Mouse (Mus musculus) macrophage (primary cell): Measurements from ENCODE around the gene Dnase2a. TPM values are rescaled to one million over a fixed set of nuclear protein-coding genes. Genes with fewer than 3 reads are reported as not detected.

Experiments
- H3K27ac ChIP-seq: fragments of 350-480 bp; formaldehyde crosslinking; 2 replicates; pipeline ENCODE4 v1.9.0; 2021
- H3K36me3 ChIP-seq: fragments of 350-480 bp; formaldehyde crosslinking; 2 replicates; pipeline ENCODE4 v1.9.0; 2021; ENCODE audit errors: inconsistent target
- H3K4me3 ChIP-seq: fragments of 350-480 bp; formaldehyde crosslinking; 2 replicates; pipeline ENCODE4 v1.9.0; 2021; ENCODE audit errors: inconsistent target
- H3K79me2 ChIP-seq: fragments of 350-480 bp; formaldehyde crosslinking; 2 replicates; pipeline ENCODE4 v1.9.0; 2021; ENCODE audit errors: inconsistent target
- WGBS: methylation state at CpG from one replicate; pipeline ENCODE4 v1.1.7; 2026; ENCODE audit warnings: inconsistent platforms; ENCODE audit not compliant: missing documents; 5-methylcytosine and 5-hydroxymethylcytosine counted together
- polyA plus RNA-seq: library from polyadenylated mRNA; stranded (reverse); fragments of 250-400 nt; gene quantifications from 3 replicates; pipeline ENCODE4 v1.2.4, GENCODE M21; 2018; ENCODE audit warnings: inconsistent platforms

Dnase2a gene
- polyA plus RNA-seq, 1 experiment from 2014 or later: 211 TPM

DNA sequence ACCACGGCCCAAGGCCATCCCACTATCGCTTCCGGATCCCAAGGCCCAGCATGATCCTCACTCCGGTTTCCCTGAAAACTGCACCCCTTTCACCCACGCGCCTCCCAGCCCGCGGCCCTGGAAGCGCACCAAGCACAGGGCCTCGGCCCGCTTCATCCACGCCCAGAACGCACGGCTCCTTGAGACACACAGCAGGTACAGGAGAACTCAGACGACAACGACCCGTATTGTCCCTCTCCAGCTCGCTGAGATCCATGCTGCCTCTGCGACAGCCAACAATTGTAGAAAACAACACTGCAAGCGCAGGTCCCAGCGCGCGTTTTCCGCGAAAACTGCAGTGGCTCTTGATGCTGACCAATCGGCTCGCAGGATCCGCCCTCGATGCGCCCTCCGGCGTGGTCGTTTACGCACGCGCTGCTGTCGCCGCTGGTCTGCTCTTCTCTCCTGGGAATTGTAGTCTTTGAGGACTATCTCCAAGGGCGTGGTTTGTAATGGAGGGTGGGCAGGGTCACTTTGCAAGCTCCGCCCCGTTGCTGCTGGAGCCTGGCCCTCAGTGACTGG lies 57.5 kb downstream of the Dnase2a start:
- Histone ChIP-seq H3K4me3 (peak overlapping the region; percentile 71), H3K36me3 (0 out of 2 replicates have a peak, but pooled peaks cover 7% of the 10 kb centered on the region), H3K79me2 (peaks cover 11% of the 10 kb centered on the region), H3K27ac (peak overlapping the region; percentile 28)
- WGBS: under 1% methylated on average over 41 of the region's 41 CpGs

DNA sequence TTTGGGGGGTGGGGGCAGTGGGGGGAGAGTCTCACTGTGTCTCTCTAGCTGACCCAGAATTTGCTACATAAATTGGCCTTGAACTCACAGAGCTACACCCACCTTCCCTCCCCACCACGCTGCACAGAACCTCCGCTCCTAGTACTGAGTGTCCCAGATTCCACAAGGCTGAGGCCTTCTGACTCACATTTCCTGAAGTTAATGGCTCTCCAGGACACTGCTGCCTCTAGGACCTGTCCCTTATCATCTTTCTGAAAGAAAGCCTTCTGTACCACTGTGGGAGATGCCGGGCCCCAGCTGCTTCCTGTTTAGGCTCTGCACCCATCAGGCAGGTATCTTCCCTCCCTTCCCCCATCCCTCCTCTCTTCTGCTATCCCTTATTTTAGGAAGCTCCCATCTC lies 58.2 kb downstream of the Dnase2a start:
- Histone ChIP-seq H3K27ac (no peak overlapping the region), H3K4me3 (no peak overlapping the region), H3K79me2 (peaks cover 13% of the 10 kb centered on the region), H3K36me3 (peaks cover 7% of the 10 kb centered on the region)
- WGBS: 61% methylated on average over 3 of the region's 3 CpGs

- Histone ChIP-seq H3K36me3 (peaks cover 18% of the 10 kb centered on the region), H3K4me3 (no peak overlapping the region), H3K79me2 (peaks cover 13% of the 10 kb centered on the region), H3K27ac (peak overlapping the region; percentile 88)
- 93% methylated on average over 13 of the region's 13 CpGs for WGBS
Observed at GRCm38 (mm10) chr8:84967532-84968304, 59.4 kb downstream of the Dnase2a start.

DNA sequence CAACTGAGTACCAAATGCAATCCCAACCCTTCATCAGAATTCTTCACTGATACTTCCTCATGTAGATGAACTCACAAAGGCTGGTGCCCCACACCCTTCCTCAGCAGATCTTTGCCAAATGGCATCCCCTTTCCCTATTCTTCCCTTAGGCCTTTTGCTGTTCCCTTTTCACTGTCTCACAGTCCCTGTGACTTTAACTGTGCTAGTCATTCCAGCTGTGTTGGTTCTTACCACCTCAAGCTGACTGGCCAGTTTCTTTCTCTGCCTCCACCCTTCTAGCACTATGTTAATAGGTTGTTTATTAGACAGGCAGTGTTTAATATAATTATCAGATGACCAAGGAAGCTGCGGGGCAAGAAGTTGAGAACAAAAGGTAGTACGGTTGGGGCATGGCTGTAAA lies 60.3 kb downstream of the Dnase2a start:
- H3K27ac ChIP-seq: peak overlapping the region; percentile 88
- peak overlapping the region; percentile 79 for H3K4me3 ChIP-seq
- peaks cover 26% of the 10 kb centered on the region for H3K36me3 ChIP-seq
- peaks cover 13% of the 10 kb centered on the region for H3K79me2 ChIP-seq
- WGBS: 8% methylated on average over 2 of the region's 2 CpGs

- H3K27ac ChIP-seq: peak within 1 kb of the TSS; percentile 88
- H3K4me3 ChIP-seq: peak within 1 kb of the TSS; percentile 79
Observed at GRCm38 (mm10) chr8:84969241-84970134, 61.1 kb downstream of the Dnase2a start, which contains the start of the genes Gm49661, Prdx2 and Rnaseh2a. Gene Gm49661, minus strand, starts transcription at chr8:84969433. Gene Prdx2, plus strand, starts transcription at chr8:84969587. Gene Rnaseh2a, minus strand, starts transcription at chr8:84969767.

DNA sequence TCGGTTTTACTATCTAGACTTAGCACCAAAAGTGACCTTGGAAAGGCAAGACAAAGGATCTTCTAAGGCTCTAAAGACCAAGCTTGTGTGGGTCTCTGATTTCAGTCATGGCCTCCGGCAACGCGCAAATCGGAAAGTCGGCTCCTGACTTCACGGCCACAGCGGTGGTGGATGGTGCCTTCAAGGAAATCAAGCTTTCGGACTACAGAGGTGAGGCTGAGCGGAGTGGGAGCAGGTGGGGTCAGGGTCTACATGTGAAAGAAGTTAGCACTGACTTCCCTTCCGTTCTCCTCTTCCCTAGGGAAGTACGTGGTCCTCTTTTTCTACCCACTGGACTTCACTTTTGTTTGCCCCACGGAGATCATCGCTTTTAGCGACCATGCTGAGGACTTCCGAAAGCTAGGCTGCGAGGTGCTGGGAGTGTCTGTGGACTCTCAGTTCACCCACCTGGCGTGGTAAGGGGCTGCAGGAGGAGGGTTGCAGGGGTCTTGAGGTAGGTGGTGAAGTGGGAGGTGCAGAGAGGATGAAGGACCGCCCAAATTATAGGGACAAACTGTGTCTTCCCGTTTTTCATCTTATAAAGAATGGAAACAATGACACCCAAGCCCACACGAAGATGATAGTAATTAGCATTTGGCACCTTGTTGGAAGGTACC lies 61.9 kb downstream of the Dnase2a start:
- H3K4me3 ChIP-seq: peak overlapping the region; percentile 79
- H3K79me2 ChIP-seq: peaks cover 13% of the 10 kb centered on the region
- WGBS: 24% methylated on average over 20 of the region's 21 CpGs
- peak overlapping the region; percentile 88 for H3K27ac ChIP-seq
- peaks cover 26% of the 10 kb centered on the region for H3K36me3 ChIP-seq

More at GRCm38 (mm10) chr8:84969241-84970134, 61.1 kb downstream of the Dnase2a start, which contains the start of the genes Gm49661, Prdx2 and Rnaseh2a:
- peaks cover 26% of the 10 kb centered on the region for H3K36me3 ChIP-seq
- H3K79me2 ChIP-seq: peaks cover 13% of the 10 kb centered on the region
- under 1% methylated on average over 56 of the region's 56 CpGs for WGBS

DNA sequence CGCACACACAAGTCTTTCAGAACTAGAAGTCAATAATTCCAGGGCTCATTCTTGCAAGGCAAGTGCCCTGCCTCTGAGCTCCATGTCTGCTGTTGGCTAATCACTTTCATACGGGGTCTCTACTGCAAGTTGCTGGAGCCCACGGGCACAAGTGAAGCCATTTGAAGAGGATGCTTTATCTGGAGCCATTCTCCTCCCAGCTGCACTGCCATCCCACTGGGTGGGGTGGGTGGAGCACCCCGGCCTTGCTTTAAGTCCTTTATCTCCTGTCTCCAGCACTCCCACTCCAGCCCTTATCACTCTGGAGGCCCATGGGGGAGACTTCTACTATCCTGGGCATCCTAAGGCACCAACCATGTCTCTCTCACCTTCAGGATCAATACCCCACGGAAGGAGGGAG lies 62.6 kb downstream of the Dnase2a start:
- no peak overlapping the region for H3K4me3 ChIP-seq
- WGBS: 98% methylated on average over 5 of the region's 5 CpGs
- no peak overlapping the region for H3K27ac ChIP-seq
- H3K36me3 ChIP-seq: peaks cover 26% of the 10 kb centered on the region
- H3K79me2 ChIP-seq: peaks cover 13% of the 10 kb centered on the region

Other genes starting within 250 kb of the Dnase2a start
- gene Ier2, start 245.7 kb upstream of the Dnase2a start, polyA plus RNA-seq: 13.1 to 24.0 TPM (median 23.6 TPM) in 3 replicates
- gene Trmt1, start 222.3 kb upstream of the Dnase2a start, polyA plus RNA-seq: 24.6 to 51.1 TPM (median 43.5 TPM) in 3 replicates
- 42.2 to 61.4 TPM (median 49.6 TPM) in 3 replicates for gene Nacc1, start 220.7 kb upstream of the Dnase2a start, polyA plus RNA-seq
- 38.2 to 65.7 TPM (median 48.7 TPM) in 3 replicates for gene Lyl1, start 207.1 kb upstream of the Dnase2a start, polyA plus RNA-seq
- not detected in 3 replicates for gene G430095P16Rik, start 185.6 kb upstream of the Dnase2a start, polyA plus RNA-seq
- gene Nfix, start 108.2 kb upstream of the Dnase2a start, polyA plus RNA-seq: 3.6 to 6.9 TPM (median 4.3 TPM) in 3 replicates
- gene Dand5, start 85.7 kb upstream of the Dnase2a start, polyA plus RNA-seq: 1.2 to 3.3 TPM (median 2.9 TPM) in 3 replicates
- 5.8 to 13.9 TPM (median 8.6 TPM) in 3 replicates for gene Gadd45gip1, start 77.0 kb upstream of the Dnase2a start, polyA plus RNA-seq
- 49.2 to 87.2 TPM (median 79.3 TPM) in 3 replicates for gene Rad23a, start 67.9 kb upstream of the Dnase2a start, polyA plus RNA-seq
- gene Calr, start 61.6 kb upstream of the Dnase2a start, polyA plus RNA-seq: 836 to 3,382 TPM (median 1,154 TPM) in 3 replicates
- 24.5 to 43.1 TPM (median 29.5 TPM) in 3 replicates for gene Farsa, start 51.6 kb upstream of the Dnase2a start, polyA plus RNA-seq
- gene Syce2, start 36.4 kb upstream of the Dnase2a start, polyA plus RNA-seq: 7.0 to 30.9 TPM (median 18.1 TPM) in 3 replicates
- gene Gcdh, start 14.6 kb upstream of the Dnase2a start, polyA plus RNA-seq: 11.1 to 13.7 TPM (median 12.0 TPM) in 3 replicates
- gene Klf1, start 6.6 kb upstream of the Dnase2a start, polyA plus RNA-seq: 0.09 TPM in 1 of 3 replicates, not detected in the others
- gene Mast1, start 28.8 kb downstream of the Dnase2a start, polyA plus RNA-seq: 0.04 to 0.06 TPM in 2 of 3 replicates, not detected in the other
- gene Rtbdn, start 38.4 kb downstream of the Dnase2a start, polyA plus RNA-seq: not detected in 3 replicates
- not detected in 3 replicates for gene Gm49661, start 60.9 kb downstream of the Dnase2a start, polyA plus RNA-seq
- gene Prdx2, start 61.0 kb downstream of the Dnase2a start, polyA plus RNA-seq: 77.7 to 148 TPM (median 146 TPM) in 3 replicates
- 15.9 to 39.3 TPM (median 26.2 TPM) in 3 replicates for gene Rnaseh2a, start 61.2 kb downstream of the Dnase2a start, polyA plus RNA-seq
- gene Junb, start 70.2 kb downstream of the Dnase2a start, polyA plus RNA-seq: 26.1 to 86.4 TPM (median 61.3 TPM) in 3 replicates
- gene Hook2, start 82.0 kb downstream of the Dnase2a start, polyA plus RNA-seq: 4.9 to 10.9 TPM (median 6.1 TPM) in 3 replicates
- not detected in 3 replicates for gene Best2, start 106.0 kb downstream of the Dnase2a start, polyA plus RNA-seq
- 120 to 138 TPM (median 122 TPM) in 3 replicates for gene Asna1, start 116.7 kb downstream of the Dnase2a start, polyA plus RNA-seq
- 143 to 170 TPM (median 168 TPM) in 3 replicates for gene Trir, start 118.3 kb downstream of the Dnase2a start, polyA plus RNA-seq
- 14.1 to 30.6 TPM (median 26.6 TPM) in 3 replicates for gene Tnpo2, start 128.4 kb downstream of the Dnase2a start, polyA plus RNA-seq
- gene Fbxw9, start 151.5 kb downstream of the Dnase2a start, polyA plus RNA-seq: 4.8 to 12.5 TPM (median 8.4 TPM) in 3 replicates
- gene Gm5741, start 159.4 kb downstream of the Dnase2a start, polyA plus RNA-seq: not detected in 3 replicates
- gene Dhps, start 163.2 kb downstream of the Dnase2a start, polyA plus RNA-seq: 28.6 to 47.4 TPM (median 37.1 TPM) in 3 replicates
- gene Wdr83os, start 172.2 kb downstream of the Dnase2a start, polyA plus RNA-seq: 66.3 to 79.6 TPM (median 68.7 TPM) in 3 replicates
- gene Wdr83, start 172.7 kb downstream of the Dnase2a start, polyA plus RNA-seq: 13.5 to 19.5 TPM (median 15.7 TPM) in 3 replicates
- gene Man2b1, start 174.7 kb downstream of the Dnase2a start, polyA plus RNA-seq: 375 to 585 TPM (median 491 TPM) in 3 replicates
- 1.2 to 2.6 TPM (median 1.4 TPM) in 3 replicates for gene Zfp791, start 214.5 kb downstream of the Dnase2a start, polyA plus RNA-seq
- gene Cks1brt, start 243.4 kb downstream of the Dnase2a start, polyA plus RNA-seq: not detected in 3 replicates